Mouse (Mus musculus): Measurements from ENCODE around the gene Serpine2.

GRCm38 (mm10) chr1:79768231-79768630, 92.7 kb downstream of the Serpine2 start:
- TF ChIP-seq CTCF (IDR thresholded peaks at IDR 0.05; ENCODE audit: low read depth) = no peak
- TF ChIP-seq EP300 (IDR thresholded peaks at IDR 0.05; ENCODE audit: low read depth) = no peak
